Mouse (Mus musculus) cerebellum, adult 2 months (tissue): ENCODE data around the gene Cyp11a1. TPM values are rescaled to one million over a fixed set of nuclear protein-coding genes. Genes with fewer than 3 reads are reported as not detected.

ENCODE experiments used
- DNase-seq, 2 experiments: peaks; one replicate each; pipeline ENCODE4 v3.0.0; 2021
- H3K27ac ChIP-seq: fragments of 200-500 bp; 2 replicates; pipeline ENCODE4 v1.5.1; 2012; ENCODE audit warnings: low read length, control low read depth, inconsistent platforms; ENCODE audit not compliant: insufficient read depth
- H3K27me3 ChIP-seq: fragments of 200-500 bp; 2 replicates; pipeline ENCODE4 v1.6.1; 2012; ENCODE audit warnings: inconsistent platforms, mild to moderate bottlenecking, low read length, moderate library complexity; ENCODE audit not compliant: control insufficient read depth, insufficient read depth
- H3K4me1 ChIP-seq: fragments of 200-500 bp; 2 replicates; pipeline ENCODE4 v1.6.1; 2011; ENCODE audit warnings: low read length; ENCODE audit not compliant: control insufficient read depth, insufficient read depth
- H3K4me3 ChIP-seq: fragments of 200-500 bp; replicated peaks from 2 replicates; pipeline ENCODE3; 2011; ENCODE audit warnings: mild to moderate bottlenecking, low read depth, low read length, control low read depth; ENCODE audit not compliant: insufficient read depth
- CTCF ChIP-seq: fragments of 200-500 bp; IDR thresholded peaks from 2 replicates; pipeline ENCODE4 v1.5.1; 2011; ENCODE audit warnings: low read depth, mild to moderate bottlenecking, control low read depth, low read length, moderate library complexity, borderline replicate concordance; ENCODE audit not compliant: insufficient read depth
- POLR2A ChIP-seq: fragments of 200-500 bp; IDR thresholded peaks from 2 replicates; pipeline ENCODE4 v1.6.1; 2011; ENCODE audit warnings: low read length, control low read depth, borderline replicate concordance; ENCODE audit not compliant: insufficient read depth
- WGBS: fragments of 180-500 bp; shearing (Covaris S2); methylation state at CpG from one replicate; pipeline ENCODE4 v1.1.7; 2018; 5-methylcytosine and 5-hydroxymethylcytosine counted together
- polyA plus RNA-seq: library from polyadenylated mRNA; depleted of rRNA; stranded (reverse); fragments of >200 nt; gene quantifications from 2 replicates; pipeline ENCODE4 v1.2.3, GENCODE M21; 2012

Gene Cyp11a1
- polyA plus RNA-seq, 1 experiment, result 3.7 TPM

DNA sequence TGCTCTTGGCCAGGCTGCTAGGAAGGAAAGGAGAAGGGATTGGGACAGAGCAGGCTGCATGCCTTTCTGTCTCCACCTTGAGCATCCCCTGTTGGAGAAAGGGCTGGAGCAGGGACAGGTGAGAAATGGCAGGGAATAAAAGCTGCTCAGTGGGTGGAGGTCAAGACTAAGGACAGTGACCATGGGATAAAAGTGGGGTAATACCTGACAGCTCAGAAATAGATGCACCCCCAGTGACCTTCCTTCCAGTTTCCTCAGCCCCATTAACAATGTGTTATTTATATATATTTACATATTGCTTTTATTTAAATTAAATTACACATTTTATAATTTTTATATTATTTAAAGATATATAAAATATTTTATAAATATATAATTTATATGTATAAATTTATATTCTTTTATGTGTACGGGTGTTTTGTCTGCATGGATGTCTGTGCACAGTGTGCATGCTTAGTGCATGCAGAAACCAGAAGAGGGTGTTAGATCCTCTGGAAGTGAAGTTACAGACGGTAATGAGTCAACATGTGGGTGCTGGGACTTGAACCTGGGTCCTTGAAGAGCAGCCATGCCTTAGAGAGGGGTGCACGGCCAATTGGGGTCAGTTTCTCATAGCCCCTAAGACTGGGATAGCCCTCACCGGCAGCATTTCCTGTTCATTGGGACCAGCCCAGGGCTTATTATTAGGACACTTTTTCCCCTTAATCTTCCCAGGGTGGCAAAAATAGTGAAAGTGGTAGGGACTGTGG lies 42.8 kb upstream of the Cyp11a1 start:
- Histone ChIP-seq H3K4me1 (peaks cover 35% of the 10 kb centered on the region), H3K4me3 (no peak overlapping the region), H3K27me3 (no peaks in the 10 kb centered on the region), H3K27ac (no peak overlapping the region)
- peak in 1 of 2 experiments; percentile 15 for DNase-seq
- no peak for TF ChIP-seq CTCF
- TF ChIP-seq POLR2A, result no peak
- 87% methylated on average over 4 of the region's 4 CpGs for WGBS

DNA sequence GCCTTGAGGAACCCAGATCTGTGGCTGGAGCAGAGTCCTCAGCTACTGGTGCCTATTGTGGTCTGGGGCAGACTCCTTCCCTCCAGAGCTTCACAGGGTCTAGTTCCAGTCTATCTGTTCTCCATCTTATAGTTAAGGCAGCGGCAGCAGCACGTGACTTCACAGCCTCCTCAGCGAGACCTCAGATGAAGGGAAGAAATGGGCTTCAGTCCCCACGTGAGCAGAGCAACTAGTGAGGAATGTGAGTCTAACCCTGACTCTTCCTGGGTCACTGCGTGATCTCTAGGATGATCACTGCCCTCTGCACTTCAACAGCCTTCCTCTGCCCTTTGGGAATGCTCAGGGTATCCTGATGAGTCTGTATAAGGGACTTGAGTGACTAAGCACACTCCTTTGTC lies 42.2 kb upstream of the Cyp11a1 start:
- H3K27ac ChIP-seq, result no peak overlapping the region
- TF ChIP-seq POLR2A (no peak), CTCF (no peak)
- no peaks in the 10 kb centered on the region for H3K27me3 ChIP-seq
- peaks cover 40% of the 10 kb centered on the region for H3K4me1 ChIP-seq
- H3K4me3 ChIP-seq, result no peak overlapping the region
- 76% methylated on average over 5 of the region's 5 CpGs for WGBS
- no peak for DNase-seq

DNA sequence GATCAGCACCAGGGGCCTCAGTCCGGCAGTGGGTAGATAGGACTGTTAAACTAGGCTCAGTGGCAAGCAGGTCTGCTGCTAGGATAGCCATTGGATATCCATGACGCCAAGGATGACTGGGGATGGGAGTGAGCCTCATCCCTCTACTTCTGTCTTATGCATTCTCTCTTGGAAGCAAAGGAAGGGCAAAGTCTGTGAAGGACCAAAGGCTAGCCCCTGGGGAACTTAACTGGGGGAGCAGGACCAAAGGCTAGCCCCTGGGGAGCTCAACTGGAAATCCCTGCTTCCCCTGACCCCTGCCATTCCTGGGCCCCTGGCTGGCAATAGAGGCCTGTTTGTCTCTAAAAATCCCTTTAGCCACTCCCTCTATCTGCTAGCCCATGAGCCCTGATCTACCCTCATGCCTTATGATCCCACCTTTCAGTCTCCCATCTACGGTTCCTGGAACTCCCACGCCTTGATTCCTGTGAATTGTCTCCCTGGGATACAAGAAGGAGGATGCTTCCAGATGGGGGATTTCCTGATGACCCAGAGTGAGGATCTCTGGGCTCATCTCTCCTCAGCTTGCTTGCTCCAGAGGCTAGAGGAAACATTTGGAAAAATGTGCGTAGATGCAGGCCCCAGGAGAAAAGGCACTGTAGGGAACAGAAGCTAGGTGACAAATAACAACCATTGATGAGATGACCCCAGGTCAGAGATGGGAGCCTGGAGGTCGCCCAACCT lies 41.5 kb upstream of the Cyp11a1 start:
- WGBS, result 82% methylated on average over 6 of the region's 6 CpGs
- H3K27me3 ChIP-seq, result no peaks in the 10 kb centered on the region
- peaks cover 39% of the 10 kb centered on the region for H3K4me1 ChIP-seq
- H3K4me3 ChIP-seq, result no peak overlapping the region
- H3K27ac ChIP-seq, result peak overlapping the region; percentile 30
- no peak for DNase-seq
- TF ChIP-seq CTCF (no peak), POLR2A (no peak)

DNA sequence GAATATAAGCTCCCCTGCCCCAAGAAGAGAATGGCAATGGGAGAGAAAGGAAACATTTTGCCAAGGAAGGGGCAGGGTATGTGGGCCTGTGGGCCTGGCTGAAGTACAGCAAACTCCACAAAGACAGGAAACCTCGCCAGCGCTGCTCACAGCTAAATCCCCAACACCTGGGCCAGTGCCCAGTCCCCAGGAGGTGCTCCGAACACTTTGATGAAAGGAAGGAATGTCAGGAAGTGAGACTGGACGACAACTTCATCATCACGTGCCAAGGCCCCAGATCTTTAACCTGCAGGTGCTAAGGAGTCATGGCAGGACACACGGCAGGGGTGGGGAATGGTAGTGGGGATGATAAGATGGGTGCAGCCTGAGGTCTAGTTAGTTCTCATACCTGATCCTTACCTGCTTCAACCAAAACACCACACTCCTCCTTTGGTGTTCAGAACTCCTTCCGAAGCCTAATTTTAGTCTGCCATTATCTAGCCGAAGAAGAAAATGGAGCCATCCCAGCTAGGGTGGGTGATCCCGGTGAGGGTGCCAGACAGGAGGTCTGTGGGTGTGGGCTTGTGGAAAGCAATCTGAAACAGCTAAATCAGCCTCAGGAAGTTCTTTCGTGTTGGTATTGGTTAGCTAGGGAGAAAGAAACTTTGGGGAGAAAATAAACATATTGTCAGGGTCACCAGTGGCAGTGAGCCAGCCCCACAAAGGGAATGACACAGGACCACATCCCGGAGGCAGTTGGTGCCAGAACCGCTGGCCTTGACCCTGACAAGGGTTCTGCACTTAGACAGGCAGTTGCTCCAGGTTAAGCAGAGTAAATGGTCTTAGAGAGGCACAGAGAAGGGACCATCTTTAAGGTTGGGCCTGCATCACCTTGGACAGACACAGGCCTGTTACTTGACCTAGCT lies 40.7 kb upstream of the Cyp11a1 start:
- DNase-seq, result no peak
- WGBS, result 52% methylated on average over 12 of the region's 12 CpGs
- Histone ChIP-seq H3K27me3 (no peaks in the 10 kb centered on the region), H3K4me1 (peaks cover 37% of the 10 kb centered on the region), H3K4me3 (no peak overlapping the region), H3K27ac (peak overlapping the region; percentile 35)
- TF ChIP-seq CTCF (no peak), POLR2A (no peak)

DNA sequence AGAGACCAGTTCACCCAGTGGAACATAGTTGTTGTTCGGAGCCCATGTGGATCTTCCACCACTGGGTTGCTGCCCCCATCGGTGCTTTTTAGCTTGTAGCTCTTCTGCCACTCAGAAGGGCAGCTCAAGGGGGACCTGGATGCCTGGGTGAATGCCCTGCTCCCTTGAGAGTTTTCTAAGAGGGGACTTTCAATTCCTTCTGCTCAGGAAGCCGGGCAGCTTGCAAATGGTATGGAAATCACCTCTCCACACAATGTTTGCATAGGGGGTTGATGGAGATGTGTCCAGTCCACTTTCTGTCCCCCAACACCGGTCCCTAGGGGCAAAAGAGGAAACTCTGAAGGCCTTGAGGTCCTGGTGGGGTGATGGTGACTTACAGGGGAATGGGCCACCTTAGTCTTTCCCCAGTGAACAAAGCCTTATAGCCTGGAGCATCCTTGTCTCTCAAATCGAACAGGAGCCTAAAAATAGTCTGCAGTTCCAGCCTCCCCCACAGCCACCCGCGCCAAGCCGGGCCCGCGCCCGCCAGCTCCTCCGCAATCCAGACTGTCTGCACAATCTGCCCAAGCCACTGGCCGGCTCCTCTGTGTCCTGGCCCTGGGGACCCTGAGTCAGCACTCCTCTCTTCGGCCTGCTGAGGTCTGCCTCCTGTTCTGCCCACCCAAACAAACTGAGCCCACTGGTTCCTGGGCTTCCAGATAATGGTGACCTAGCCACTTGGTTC lies 38.8 kb upstream of the Cyp11a1 start:
- whole genome bisulfite sequencing, result 19% methylated on average over 14 of the region's 14 CpGs
- DNase-seq, result peak; percentile 84 to 87
- TF ChIP-seq CTCF, result no peak
- Histone ChIP-seq H3K4me3 (no peak overlapping the region), H3K27ac (peak overlapping the region; percentile 49), H3K4me1 (peaks cover 37% of the 10 kb centered on the region), H3K27me3 (no peaks in the 10 kb centered on the region)

DNA sequence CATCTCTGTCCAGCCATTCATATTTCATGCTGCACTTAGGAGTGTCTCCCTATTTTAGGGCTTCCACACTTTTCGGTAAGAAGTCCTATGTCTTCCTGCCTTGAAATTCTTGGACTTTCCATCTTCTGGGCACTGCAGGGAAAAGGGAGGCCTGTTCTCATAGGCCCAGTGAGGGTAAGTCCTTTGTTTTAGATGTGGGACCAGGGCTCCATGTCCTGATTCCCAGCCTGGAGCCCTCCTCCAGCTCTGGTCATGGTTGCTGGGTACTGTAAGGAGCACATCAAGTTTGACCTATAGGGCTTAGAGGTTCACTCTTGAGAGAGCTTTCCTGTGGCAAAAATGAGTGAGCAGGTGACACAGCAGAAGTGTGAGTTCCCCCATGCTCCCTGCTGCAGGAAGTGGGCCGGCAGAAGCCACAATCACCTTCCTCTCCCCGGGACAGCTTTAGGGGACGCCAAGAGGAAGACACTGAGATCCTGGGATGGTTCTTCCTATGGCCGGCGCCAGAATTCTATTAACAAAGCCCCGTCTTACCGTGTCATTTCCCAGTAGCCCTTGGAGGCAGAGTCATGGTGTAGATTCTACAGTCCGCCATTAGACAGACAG lies 37.9 kb upstream of the Cyp11a1 start:
- Histone ChIP-seq H3K4me1 (peaks cover 37% of the 10 kb centered on the region), H3K27me3 (no peaks in the 10 kb centered on the region), H3K4me3 (no peak overlapping the region), H3K27ac (peak overlapping the region; percentile 3; the same call in 1 of the 2 replicates)
- DNase-seq, result no peak
- TF ChIP-seq POLR2A (no peak), CTCF (no peak)
- WGBS, result 82% methylated on average over 9 of the region's 9 CpGs
